15 mouse cellular contexts compared by ENCODE assay signal in the genomic region with DNA sequence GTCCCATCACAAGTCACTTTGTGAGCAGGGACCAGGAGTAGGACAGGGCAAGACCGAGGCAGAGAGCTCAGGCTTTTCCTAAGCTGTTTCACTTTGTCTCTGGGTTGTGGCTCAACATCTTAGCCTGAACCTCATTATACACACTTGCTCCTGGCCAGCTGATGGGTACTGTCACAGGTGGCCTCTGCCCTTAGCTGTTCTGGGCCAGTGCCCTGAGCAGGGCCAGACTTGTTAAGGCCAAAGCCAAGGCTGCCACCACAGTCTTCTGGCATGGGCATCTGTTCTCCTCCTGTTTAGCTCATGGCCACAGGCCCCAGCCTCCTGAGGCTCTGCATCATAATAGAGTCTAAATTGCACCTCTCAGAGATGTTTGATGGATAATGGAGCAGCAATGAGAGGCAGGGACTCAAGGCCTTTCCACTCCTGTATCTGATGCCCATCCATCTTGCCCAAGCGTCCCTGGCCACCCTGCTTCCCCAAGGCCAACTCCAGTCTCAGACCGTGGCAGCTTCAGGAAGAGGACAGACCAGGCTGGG. TPM values are rescaled to one million over a fixed set of nuclear protein-coding genes. Genes with fewer than 3 reads are reported as not detected.
"Had no signal": no experiment of that assay in that cellular context is flagged by ENCODE, and none has a peak within 500 bp of the region (broad histone marks: within the 10 kb centered on the region; RNA-seq: fewer than 3 reads in every experiment).

No protein-coding gene starts in this region.

- ATAC-seq: liver, postnatal 0 days; midbrain, embryonic 13.5 days had no signal

- H3K27ac ChIP-seq: kidney, postnatal 0 days; limb, embryonic 15.5 days; liver, embryonic 13.5 days; midbrain, embryonic 13.5 days; neural tube, embryonic 12.5 days; stomach, embryonic 15.5 days had no signal

- H3K9me3 ChIP-seq: limb, embryonic 15.5 days; liver, embryonic 13.5 days; midbrain, embryonic 13.5 days; neural tube, embryonic 12.5 days; stomach, embryonic 15.5 days had no signal

- H3K9ac ChIP-seq: limb, embryonic 15.5 days; liver, embryonic 13.5 days; liver, postnatal 0 days; midbrain, embryonic 13.5 days; neural tube, embryonic 12.5 days; stomach, embryonic 15.5 days had no signal

- H3K36me3 ChIP-seq: limb, embryonic 15.5 days; liver, embryonic 13.5 days; neural tube, embryonic 12.5 days; stomach, embryonic 15.5 days had no signal

- DNase-seq: kidney, adult 9 months; kidney, postnatal 36 days; layer of hippocampus, adult 9-11 months; layer of hippocampus, postnatal 36 days; liver, embryonic 13.5 days; liver, postnatal 0 days; right cerebral cortex, postnatal 14 days; thymus, adult 2 months; thymus, postnatal 36 days had no signal

- H3K4me2 ChIP-seq: limb, embryonic 15.5 days; liver, embryonic 13.5 days; midbrain, embryonic 13.5 days; neural tube, embryonic 12.5 days; stomach, embryonic 15.5 days had no signal

- H3K4me3 ChIP-seq: limb, embryonic 15.5 days; liver, embryonic 13.5 days; midbrain, embryonic 13.5 days; neural tube, embryonic 12.5 days; stomach, embryonic 15.5 days had no signal

RNA-seq across cellular contexts. Expression of a gene that starts 5.8 kb away (rescaled TPM):
- total RNA-seq: megakaryocyte-erythroid progenitor cell, adult 5-6 weeks had no signal
